Mouse (Mus musculus) hindbrain, embryonic 14.5 days (tissue): Measurements from ENCODE around the gene Ryk. TPM values are rescaled to one million over a fixed set of nuclear protein-coding genes. Genes with fewer than 3 reads are reported as not detected.
A peak's percentile ranks its signal among the peaks of the same experiment; 100 is the strongest.

Source experiments
- ATAC-seq: fragments of 200-750 bp; cut with Nextera tagmentation; 2 replicates; pipeline ENCODE4 v1.8.0; 2017; ENCODE audit warnings: moderate number of reproducible peaks, mild to moderate bottlenecking, moderate TSS enrichment, moderate library complexity; ENCODE audit not compliant: low FRiP score
- DNase-seq: peaks from one replicate; pipeline ENCODE4 v3.0.0-alpha.2; 2015; ENCODE audit warnings: low spot score
- H3K27ac ChIP-seq: fragments of 300-500 bp; sonication (generic); 2 replicates; pipeline ENCODE4 v1.5.1; 2014; ENCODE audit warnings: mild to moderate bottlenecking, moderate library complexity
- H3K27me3 ChIP-seq: fragments of 300-500 bp; sonication (generic); 2 replicates; pipeline ENCODE4 v1.6.1; 2014; ENCODE audit warnings: mild to moderate bottlenecking, low read length, mixed read lengths; ENCODE audit not compliant: control insufficient read depth, insufficient read depth
- H3K36me3 ChIP-seq: fragments of 300-500 bp; sonication (generic); replicated peaks from 2 replicates; pipeline ENCODE4 v1.6.1; 2014; ENCODE audit not compliant: control insufficient read depth, insufficient read depth
- H3K4me1 ChIP-seq: fragments of 300-500 bp; sonication (generic); replicated peaks from 2 replicates; pipeline ENCODE4 v1.6.1; 2014; ENCODE audit warnings: antibody characterized with exemption, low read length, mixed read lengths; ENCODE audit not compliant: control insufficient read depth, insufficient read depth
- H3K4me2 ChIP-seq: fragments of 300-500 bp; sonication (generic); replicated peaks from 2 replicates; pipeline ENCODE4 v1.6.1; 2014; ENCODE audit warnings: mild to moderate bottlenecking, moderate library complexity
- H3K4me3 ChIP-seq: fragments of 300-500 bp; sonication (generic); replicated peaks from 2 replicates; pipeline ENCODE4 v1.5.1; 2014; ENCODE audit warnings: mild to moderate bottlenecking, low read length
- H3K9ac ChIP-seq: fragments of 300-500 bp; sonication (generic); 2 replicates; pipeline ENCODE4 v1.6.1; 2014
- H3K9me3 ChIP-seq: fragments of 300-500 bp; sonication (generic); 2 replicates; pipeline ENCODE4 v1.6.1; 2016; ENCODE audit warnings: low read length; ENCODE audit not compliant: control insufficient read depth
- WGBS: fragments of 180-500 bp; shearing (Covaris S2); extraction: QIAGEN DNeasy Blood & Tissue Kit; methylation state at CpG from one replicate; pipeline ENCODE4 v1.1.7; 2014; 5-methylcytosine and 5-hydroxymethylcytosine counted together
- polyA plus RNA-seq: library from polyadenylated mRNA; unstranded; fragments of >200 nt; fragmentation: Nextera tagmentation; extraction: Ambion mirVana; gene quantifications from 2 replicates; pipeline ENCODE4 v1.2.1, GENCODE M21; 2014

The Ryk gene
- polyA plus RNA-seq, 1 experiment from 2014 or later = 14.5 TPM

DNA sequence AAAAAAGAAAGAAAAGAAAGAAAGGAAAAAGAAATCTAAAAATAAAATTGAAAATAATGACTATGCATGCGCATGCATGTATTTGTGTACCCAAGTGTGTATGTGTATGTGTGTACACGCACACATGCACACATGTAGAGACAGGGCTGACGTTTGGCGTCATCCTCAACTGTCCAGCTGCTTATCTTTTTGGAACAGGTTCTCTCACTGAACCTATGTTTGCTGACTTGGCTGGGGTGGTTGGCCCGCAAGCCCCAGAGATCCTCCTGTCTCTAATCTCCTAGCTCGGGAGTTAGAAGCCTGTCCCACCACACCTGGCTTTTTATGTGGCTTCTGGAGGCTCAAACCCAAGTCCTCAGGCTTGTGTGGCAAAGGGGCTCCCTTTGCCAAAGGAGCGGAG lies 6.1 kb upstream of the Ryk start:
- no peak overlapping the region for H3K27ac ChIP-seq
- no peaks in the 10 kb centered on the region for H3K36me3 ChIP-seq
- H3K4me3 ChIP-seq = no peak overlapping the region
- ATAC-seq (no peak), DNase-seq (no peak)
- H3K4me2 ChIP-seq = no peak overlapping the region
- H3K27me3 ChIP-seq = no peaks in the 10 kb centered on the region
- H3K9ac ChIP-seq = no peak overlapping the region
- no peaks in the 10 kb centered on the region for H3K9me3 ChIP-seq
- H3K4me1 ChIP-seq = no peaks in the 10 kb centered on the region
- 95% methylated on average over 7 of the region's 7 CpGs for WGBS

GRCm38 (mm10) chr9:102831541-102831940 lies 3.2 kb upstream of the Ryk start:
- H3K4me2 ChIP-seq = no peak overlapping the region
- no peak for ATAC-seq
- peaks cover 12% of the 10 kb centered on the region for H3K4me1 ChIP-seq
- H3K9ac ChIP-seq = no peak overlapping the region
- no peaks in the 10 kb centered on the region for H3K36me3 ChIP-seq
- H3K4me3 ChIP-seq = no peak overlapping the region
- no peak overlapping the region for H3K27ac ChIP-seq
- WGBS = 88% methylated on average over 4 of the region's 4 CpGs
- H3K9me3 ChIP-seq = no peaks in the 10 kb centered on the region
- H3K27me3 ChIP-seq = no peaks in the 10 kb centered on the region
- DNase-seq = no peak

GRCm38 (mm10) chr9:102834414-102834741 lies 339 bp upstream of the Ryk start:
- WGBS = 17% methylated on average over 10 of the region's 10 CpGs
- ATAC-seq = no peak

GRCm38 (mm10) chr9:102836279-102836678 lies 1.6 kb downstream of the Ryk start:
- no peaks in the 10 kb centered on the region for H3K9me3 ChIP-seq
- peak overlapping the region; percentile 83 for H3K4me2 ChIP-seq
- H3K4me3 ChIP-seq = peak overlapping the region; percentile 88
- H3K27ac ChIP-seq = no peak overlapping the region
- ATAC-seq (no peak), DNase-seq (no peak)
- WGBS = 62% methylated on average over 9 of the region's 9 CpGs
- peaks cover 37% of the 10 kb centered on the region for H3K4me1 ChIP-seq
- peak overlapping the region; percentile 96 for H3K9ac ChIP-seq
- H3K27me3 ChIP-seq = no peaks in the 10 kb centered on the region
- H3K36me3 ChIP-seq = no peaks in the 10 kb centered on the region

More at GRCm38 (mm10) chr9:102834414-102834741, 339 bp upstream of the Ryk start:
- Histone ChIP-seq H3K4me1 (peaks cover 20% of the 10 kb centered on the region), H3K9ac (peak overlapping the region; percentile 96), H3K27ac (peak overlapping the region; percentile 93), H3K9me3 (no peaks in the 10 kb centered on the region), H3K4me2 (peak overlapping the region; percentile 83), H3K27me3 (no peaks in the 10 kb centered on the region), H3K4me3 (peak overlapping the region; percentile 88), H3K36me3 (no peaks in the 10 kb centered on the region)
- no peak for DNase-seq

- no peak overlapping the region for H3K4me2 ChIP-seq
- peaks cover 42% of the 10 kb centered on the region for H3K4me1 ChIP-seq
- H3K27ac ChIP-seq = peak overlapping the region; percentile 32; the same call in 1 of the 2 replicates
- DNase-seq = no peak
- ATAC-seq = no peak
- 30% methylated on average over 16 of the region's 16 CpGs for WGBS
- H3K27me3 ChIP-seq = no peaks in the 10 kb centered on the region
- no peaks in the 10 kb centered on the region for H3K9me3 ChIP-seq
- no peak overlapping the region for H3K9ac ChIP-seq
- H3K4me3 ChIP-seq = no peak overlapping the region
- no peaks in the 10 kb centered on the region for H3K36me3 ChIP-seq
These were observed 6.4 kb downstream of the Ryk start for GRCm38 (mm10) chr9:102840792-102841778.

DNA sequence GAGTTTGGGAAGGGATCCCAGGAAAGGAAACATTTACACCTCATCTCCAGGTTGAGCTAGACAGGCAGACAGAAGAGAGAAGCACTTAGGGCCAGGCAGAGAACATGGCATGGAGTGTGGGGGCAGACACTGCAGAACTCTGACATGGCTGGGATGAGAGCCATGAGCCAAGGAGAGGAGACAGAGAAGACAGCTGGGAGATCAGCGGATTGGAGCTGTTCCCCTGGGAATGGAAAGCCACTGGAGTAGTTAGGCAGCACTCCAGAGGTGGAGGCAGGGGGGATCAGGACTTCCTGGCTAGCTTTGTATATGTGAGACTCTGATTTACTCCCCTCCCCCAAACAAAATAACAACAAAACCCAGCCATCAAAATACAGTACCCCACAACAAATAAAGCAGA lies 7.1 kb downstream of the Ryk start:
- H3K27ac ChIP-seq = no peak overlapping the region
- no peaks in the 10 kb centered on the region for H3K36me3 ChIP-seq
- 22% methylated on average over 1 of the region's 1 CpGs for WGBS
- no peak overlapping the region for H3K9ac ChIP-seq
- no peaks in the 10 kb centered on the region for H3K27me3 ChIP-seq
- peaks cover 34% of the 10 kb centered on the region for H3K4me1 ChIP-seq
- H3K4me3 ChIP-seq = no peak overlapping the region
- no peak overlapping the region for H3K4me2 ChIP-seq
- ATAC-seq (no peak), DNase-seq (no peak)
- no peaks in the 10 kb centered on the region for H3K9me3 ChIP-seq

DNA sequence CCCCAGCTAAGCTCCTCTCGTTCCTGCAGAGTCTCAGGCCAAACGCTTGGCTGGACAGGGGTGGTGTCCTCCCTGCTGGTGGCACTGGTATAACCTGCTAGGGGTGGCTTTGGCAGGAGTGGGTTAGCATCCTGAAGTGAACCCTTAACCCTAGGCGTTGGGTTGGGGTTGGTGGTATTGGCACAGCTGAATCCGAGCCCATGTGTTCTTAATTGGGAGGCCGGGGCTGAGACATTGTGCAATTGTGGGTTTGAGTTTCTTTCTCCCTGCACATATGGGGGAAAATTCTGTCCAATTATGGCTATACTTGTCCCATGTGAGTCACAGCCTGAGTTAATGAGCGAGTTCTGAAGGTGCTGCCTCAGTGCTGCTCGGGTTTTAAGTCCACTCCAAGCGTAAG lies 7.8 kb downstream of the Ryk start:
- no peaks in the 10 kb centered on the region for H3K27me3 ChIP-seq
- no peak overlapping the region for H3K4me2 ChIP-seq
- ATAC-seq (no peak), DNase-seq (no peak)
- no peak overlapping the region for H3K27ac ChIP-seq
- no peaks in the 10 kb centered on the region for H3K9me3 ChIP-seq
- no peak overlapping the region for H3K9ac ChIP-seq
- no peak overlapping the region for H3K4me3 ChIP-seq
- H3K4me1 ChIP-seq = peaks cover 32% of the 10 kb centered on the region
- no peaks in the 10 kb centered on the region for H3K36me3 ChIP-seq
- 73% methylated on average over 8 of the region's 8 CpGs for WGBS

DNA sequence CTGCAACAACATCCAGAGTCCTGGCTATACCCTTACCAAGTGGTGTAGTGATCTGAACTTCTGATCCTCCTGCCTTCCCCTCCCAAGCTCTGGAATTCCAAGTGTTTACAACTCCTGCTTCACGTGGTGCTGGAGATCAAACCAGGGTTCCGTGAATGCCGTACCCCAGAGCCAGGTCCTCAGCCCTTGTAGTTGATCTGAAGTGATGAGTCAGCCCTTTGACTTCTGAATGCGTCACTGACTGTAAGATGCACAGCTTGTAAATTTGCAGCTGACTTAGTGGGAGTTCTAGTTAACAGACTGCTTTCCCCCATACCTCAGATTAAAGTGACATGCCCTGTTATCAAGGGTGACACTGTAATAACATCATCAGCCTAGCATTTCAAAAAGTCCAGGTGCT lies 8.9 kb downstream of the Ryk start:
- no peak overlapping the region for H3K9ac ChIP-seq
- 47% methylated on average over 4 of the region's 4 CpGs for WGBS
- H3K4me1 ChIP-seq = peaks cover 36% of the 10 kb centered on the region
- H3K27me3 ChIP-seq = no peaks in the 10 kb centered on the region
- no peak overlapping the region for H3K4me2 ChIP-seq
- no peaks in the 10 kb centered on the region for H3K36me3 ChIP-seq
- H3K9me3 ChIP-seq = no peaks in the 10 kb centered on the region
- no peak for DNase-seq
- H3K27ac ChIP-seq = no peak overlapping the region
- no peak for ATAC-seq
- no peak overlapping the region for H3K4me3 ChIP-seq

DNA sequence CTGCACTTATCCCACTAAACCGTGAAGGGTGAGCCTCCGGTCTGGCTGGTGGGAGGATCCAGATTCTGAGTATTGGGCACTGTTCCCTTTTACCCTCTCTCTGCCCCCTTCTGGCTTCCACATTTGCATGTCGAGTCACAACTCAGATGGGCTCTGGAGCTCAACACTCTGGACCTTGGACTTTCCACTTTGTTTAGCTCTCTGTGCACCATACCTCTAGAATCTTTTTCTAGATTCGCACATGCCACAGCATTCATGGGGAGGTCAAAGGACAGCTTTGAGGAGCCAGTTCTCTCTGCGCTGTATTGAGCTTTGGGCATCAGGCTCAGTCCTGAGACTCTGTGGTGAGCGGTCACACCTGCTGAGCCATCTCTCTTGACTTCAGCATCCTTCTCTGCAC lies 11.1 kb downstream of the Ryk start:
- Histone ChIP-seq H3K4me2 (no peak overlapping the region), H3K9ac (no peak overlapping the region), H3K27ac (no peak overlapping the region), H3K9me3 (no peaks in the 10 kb centered on the region), H3K4me3 (no peak overlapping the region), H3K4me1 (peaks cover 23% of the 10 kb centered on the region), H3K36me3 (no peaks in the 10 kb centered on the region), H3K27me3 (no peaks in the 10 kb centered on the region)
- no peak for DNase-seq
- 74% methylated on average over 6 of the region's 6 CpGs for WGBS
- no peak for ATAC-seq
